Mouse (Mus musculus) lung, embryonic 14.5 days (tissue): ENCODE data around the gene Cbx6. TPM values are rescaled to one million over a fixed set of nuclear protein-coding genes. Genes with fewer than 3 reads are reported as not detected.

Experiments used
- ATAC-seq: fragments of 200-750 bp; cut with Nextera tagmentation; 2 replicates; pipeline ENCODE4 v1.8.0; 2017; ENCODE audit warnings: mild to moderate bottlenecking, moderate TSS enrichment, moderate library complexity; ENCODE audit not compliant: insufficient read depth
- DNase-seq: peaks from one replicate; pipeline ENCODE4 v3.0.0-alpha.2; 2015
- H3K27ac ChIP-seq: fragments of 300-500 bp; sonication (generic); 2 replicates; pipeline ENCODE4 v1.5.1; 2014; ENCODE audit warnings: low read depth, mild to moderate bottlenecking, moderate library complexity
- H3K27me3 ChIP-seq: fragments of 300-500 bp; sonication (generic); 2 replicates; pipeline ENCODE4 v1.6.1; 2014; ENCODE audit warnings: low read length, control low read depth; ENCODE audit not compliant: insufficient read depth
- H3K36me3 ChIP-seq: fragments of 300-500 bp; sonication (generic); 2 replicates; pipeline ENCODE4 v1.6.1; 2014; ENCODE audit warnings: control low read depth; ENCODE audit not compliant: insufficient read depth
- H3K4me1 ChIP-seq: fragments of 300-500 bp; sonication (generic); 2 replicates; pipeline ENCODE4 v1.6.1; 2014; ENCODE audit warnings: antibody characterized with exemption, control low read depth; ENCODE audit not compliant: insufficient read depth
- H3K4me2 ChIP-seq: fragments of 300-500 bp; sonication (generic); 2 replicates; pipeline ENCODE4 v1.6.1; 2014; ENCODE audit warnings: mild to moderate bottlenecking
- H3K4me3 ChIP-seq: fragments of 300-500 bp; sonication (generic); 2 replicates; pipeline ENCODE4 v1.5.1; 2014; ENCODE audit warnings: low read depth, low read length
- H3K9ac ChIP-seq: fragments of 300-500 bp; sonication (generic); 2 replicates; pipeline ENCODE4 v1.6.1; 2014
- H3K9me3 ChIP-seq: fragments of 300-500 bp; sonication (generic); 2 replicates; pipeline ENCODE4 v1.6.1; 2016; ENCODE audit warnings: low read depth, low read length, control low read depth
- CTCF ChIP-seq: IDR thresholded peaks from 2 replicates; pipeline ENCODE4 v1.5.1; 2016; ENCODE audit warnings: antibody characterized with exemption, low read depth
- WGBS: fragments of 180-500 bp; shearing (Covaris S2); extraction: QIAGEN DNeasy Blood & Tissue Kit; methylation state at CpG from one replicate; pipeline ENCODE4 v1.1.7; 2014; 5-methylcytosine and 5-hydroxymethylcytosine counted together
- polyA plus RNA-seq: library from polyadenylated mRNA; unstranded; fragments of >200 nt; fragmentation: Nextera tagmentation; extraction: Ambion mirVana; gene quantifications from 2 replicates; pipeline ENCODE4 v1.2.1, GENCODE M21; 2014

Cbx6 gene
- polyA plus RNA-seq, 1 experiment from 2014 or later = 47.1 TPM

DNA sequence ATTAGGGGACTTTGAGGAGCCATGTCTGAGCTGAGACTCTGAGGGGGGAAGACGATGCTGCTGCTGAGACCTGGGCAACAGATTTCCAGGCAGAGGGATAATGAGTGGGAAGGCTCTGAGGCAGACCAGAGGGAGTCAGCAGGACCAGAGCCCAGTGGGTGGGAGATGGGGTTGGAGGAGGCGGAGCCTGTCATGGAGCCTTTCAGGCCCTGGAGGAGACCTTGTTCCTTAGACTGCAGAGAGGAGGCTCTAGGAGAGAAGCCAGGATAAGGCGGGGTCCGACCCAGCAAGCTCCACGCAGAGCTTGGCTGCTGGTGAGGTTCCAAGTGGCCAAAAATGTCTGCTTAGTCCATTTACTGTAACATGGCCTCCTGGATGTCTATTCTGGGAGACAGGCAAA lies 12.6 kb upstream of the Cbx6 start:
- DNase-seq (peak; percentile 61), ATAC-seq (peak; percentile 80)
- H3K9me3 ChIP-seq = no peaks in the 10 kb centered on the region
- no peaks in the 10 kb centered on the region for H3K27me3 ChIP-seq
- no peak overlapping the region for H3K4me3 ChIP-seq
- H3K9ac ChIP-seq = no peak overlapping the region
- H3K4me1 ChIP-seq = peaks cover 9% of the 10 kb centered on the region; the same call in 1 of the 2 replicates
- no peaks in the 10 kb centered on the region for H3K36me3 ChIP-seq
- H3K4me2 ChIP-seq = no peak overlapping the region
- H3K27ac ChIP-seq = no peak overlapping the region
- no peak for TF ChIP-seq CTCF
- WGBS = 24% methylated on average over 5 of the region's 5 CpGs

DNA sequence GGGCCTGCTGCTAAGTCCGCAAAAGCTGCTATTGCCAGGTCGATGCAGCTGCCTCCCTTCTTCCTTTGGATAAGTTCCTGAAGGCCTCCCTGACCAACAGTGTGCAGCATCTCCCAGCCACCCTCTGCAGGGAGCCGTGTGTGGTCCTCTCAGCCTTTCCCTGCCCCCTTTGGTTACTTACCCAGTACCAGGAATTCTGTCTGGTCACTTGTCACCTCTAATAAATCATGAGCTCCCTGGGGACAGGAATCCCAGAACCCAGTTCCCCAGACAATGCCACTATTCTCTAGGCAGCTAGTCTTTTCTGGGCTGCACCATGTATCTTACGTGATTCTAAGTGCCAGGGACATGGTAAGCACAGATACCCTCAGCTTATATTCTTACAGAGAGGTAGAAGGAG lies 11.5 kb upstream of the Cbx6 start:
- Histone ChIP-seq H3K27ac (no peak overlapping the region), H3K9ac (no peak overlapping the region), H3K4me1 (peaks cover 9% of the 10 kb centered on the region; the same call in 1 of the 2 replicates), H3K36me3 (no peaks in the 10 kb centered on the region), H3K9me3 (no peaks in the 10 kb centered on the region), H3K4me3 (no peak overlapping the region), H3K4me2 (no peak overlapping the region), H3K27me3 (no peaks in the 10 kb centered on the region)
- TF ChIP-seq CTCF = no peak
- DNase-seq (no peak), ATAC-seq (no peak)
- 42% methylated on average over 4 of the region's 4 CpGs for WGBS

DNA sequence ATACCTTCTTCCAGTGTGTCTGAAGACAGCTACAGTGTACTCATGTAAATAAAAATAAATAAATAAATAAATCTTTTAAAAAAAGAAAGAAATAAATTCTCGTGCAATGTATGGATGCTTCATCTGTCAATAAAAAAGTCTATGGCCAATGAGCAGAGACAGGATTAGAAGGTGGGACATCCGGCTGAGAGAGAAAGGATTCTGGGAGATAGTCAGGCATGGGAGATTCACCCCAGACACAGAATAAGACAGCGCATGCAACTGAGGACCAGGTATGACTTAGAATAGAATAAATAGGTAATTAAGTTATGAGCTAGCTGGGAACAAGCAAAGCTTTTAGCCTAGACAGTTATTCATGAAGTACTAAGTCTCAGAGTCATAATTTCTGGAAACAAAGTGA lies 8.5 kb upstream of the Cbx6 start:
- Histone ChIP-seq H3K4me3 (no peak overlapping the region), H3K9me3 (no peaks in the 10 kb centered on the region), H3K4me1 (peaks cover 9% of the 10 kb centered on the region; the same call in 1 of the 2 replicates), H3K27me3 (no peaks in the 10 kb centered on the region), H3K36me3 (no peaks in the 10 kb centered on the region), H3K9ac (no peak overlapping the region), H3K4me2 (no peak overlapping the region), H3K27ac (no peak overlapping the region)
- DNase-seq (no peak), ATAC-seq (no peak)
- no peak for TF ChIP-seq CTCF
- 87% methylated on average over 3 of the region's 3 CpGs for WGBS

GRCm38 (mm10) chr15:79840281-79840680 lies 5.8 kb upstream of the Cbx6 start:
- Histone ChIP-seq H3K4me3 (no peak overlapping the region), H3K9ac (no peak overlapping the region), H3K9me3 (no peaks in the 10 kb centered on the region), H3K27me3 (no peaks in the 10 kb centered on the region), H3K36me3 (no peaks in the 10 kb centered on the region), H3K4me2 (no peak overlapping the region), H3K4me1 (peaks cover 7% of the 10 kb centered on the region; the same call in 1 of the 2 replicates), H3K27ac (no peak overlapping the region)
- TF ChIP-seq CTCF = no peak
- DNase-seq (no peak), ATAC-seq (no peak)
- whole genome bisulfite sequencing = 50% methylated on average over 2 of the region's 2 CpGs

GRCm38 (mm10) chr15:79834881-79835260 lies 383 bp upstream of the Cbx6 start:
- peaks cover 12% of the 10 kb centered on the region; the same call in 1 of the 2 replicates for H3K4me1 ChIP-seq
- peak overlapping the region; percentile 29; the same call in 1 of the 2 replicates for H3K9ac ChIP-seq
- peak overlapping the region; percentile 73 for H3K4me2 ChIP-seq
- no peak for TF ChIP-seq CTCF
- peaks cover 13% of the 10 kb centered on the region for H3K36me3 ChIP-seq
- H3K27ac ChIP-seq = peak overlapping the region; percentile 91
- 34% methylated on average over 9 of the region's 9 CpGs for WGBS
- ATAC-seq (no peak), DNase-seq (peak; percentile 56)
- H3K4me3 ChIP-seq = peak overlapping the region; percentile 64; the same call in 1 of the 2 replicates
- H3K27me3 ChIP-seq = no peaks in the 10 kb centered on the region
- H3K9me3 ChIP-seq = no peaks in the 10 kb centered on the region

- WGBS = 0% methylated on average over 41 of the region's 41 CpGs
- DNase-seq = peak; percentile 85
- H3K4me1 ChIP-seq = peaks cover 12% of the 10 kb centered on the region; the same call in 1 of the 2 replicates
Measured at GRCm38 (mm10) chr15:79833251-79834050, 1.0 kb downstream of the Cbx6 start.

More at GRCm38 (mm10) chr15:79833251-79834050, 1.0 kb downstream of the Cbx6 start:
- no peaks in the 10 kb centered on the region for H3K27me3 ChIP-seq
- peak; percentile 55 for ATAC-seq
- peak overlapping the region; percentile 64 for H3K4me3 ChIP-seq
- TF ChIP-seq CTCF = no peak
- peaks cover 23% of the 10 kb centered on the region for H3K36me3 ChIP-seq
- H3K27ac ChIP-seq = peak overlapping the region; percentile 86
- peak overlapping the region; percentile 62 for H3K9ac ChIP-seq
- H3K4me2 ChIP-seq = peak overlapping the region; percentile 73
- no peaks in the 10 kb centered on the region for H3K9me3 ChIP-seq
